Mouse (Mus musculus) midbrain, embryonic 14.5 days (tissue): ENCODE results near the gene Morc2b. TPM values are rescaled to one million over a fixed set of nuclear protein-coding genes. Genes with fewer than 3 reads are reported as not detected.

ENCODE experiments used
- ATAC-seq: fragments of 200-750 bp; cut with Nextera tagmentation; 2 replicates; pipeline ENCODE4 v1.8.0; 2017; ENCODE audit warnings: moderate number of reproducible peaks, moderate library complexity; ENCODE audit not compliant: low FRiP score, low TSS enrichment
- DNase-seq: peaks from one replicate; pipeline ENCODE4 v3.0.0-alpha.2; 2015
- H3K27ac ChIP-seq: fragments of 300-500 bp; sonication (generic); replicated peaks from 2 replicates; pipeline ENCODE4 v1.5.1; 2014; ENCODE audit warnings: mild to moderate bottlenecking, low read depth, low read length, moderate library complexity
- H3K27me3 ChIP-seq: fragments of 300-500 bp; sonication (generic); 2 replicates; pipeline ENCODE4 v1.6.1; 2014; ENCODE audit warnings: low read length, control low read depth, mixed read lengths; ENCODE audit not compliant: control insufficient read depth, insufficient read depth
- H3K36me3 ChIP-seq: fragments of 300-500 bp; sonication (generic); 2 replicates; pipeline ENCODE4 v1.6.1; 2014; ENCODE audit warnings: low read length, control low read depth; ENCODE audit not compliant: control insufficient read depth, insufficient read depth
- H3K4me1 ChIP-seq: fragments of 300-500 bp; sonication (generic); 2 replicates; pipeline ENCODE4 v1.6.1; 2014; ENCODE audit warnings: mild to moderate bottlenecking, antibody characterized with exemption, low read length, control low read depth; ENCODE audit not compliant: control insufficient read depth, insufficient read depth
- H3K4me2 ChIP-seq: fragments of 300-500 bp; sonication (generic); 2 replicates; pipeline ENCODE4 v1.6.1; 2014; ENCODE audit warnings: mild to moderate bottlenecking, low read length, moderate library complexity
- H3K4me3 ChIP-seq: fragments of 300-500 bp; sonication (generic); replicated peaks from 2 replicates; pipeline ENCODE4 v1.5.1; 2014; ENCODE audit warnings: low read depth, low read length
- H3K9ac ChIP-seq: fragments of 300-500 bp; sonication (generic); replicated peaks from 2 replicates; pipeline ENCODE4 v1.6.1; 2014; ENCODE audit warnings: mild to moderate bottlenecking, low read length, moderate library complexity
- H3K9me3 ChIP-seq: fragments of 300-500 bp; sonication (generic); 2 replicates; pipeline ENCODE4 v1.6.1; 2016; ENCODE audit warnings: low read length, control low read depth, mixed read lengths; ENCODE audit not compliant: control insufficient read depth
- WGBS: fragments of 180-500 bp; shearing (Covaris S2); extraction: QIAGEN DNeasy Blood & Tissue Kit; methylation state at CpG from one replicate; pipeline ENCODE4 v1.1.7; 2014; 5-methylcytosine and 5-hydroxymethylcytosine counted together
- polyA plus RNA-seq: library from polyadenylated mRNA; unstranded; fragments of >200 nt; fragmentation: Nextera tagmentation; extraction: Ambion mirVana; gene quantifications from 2 replicates; pipeline ENCODE4 v1.2.1, GENCODE M21; 2014

The Morc2b gene
- polyA plus RNA-seq, 1 experiment from 2014 or later = 0.08 TPM

- H3K4me2 ChIP-seq = no peak within 1 kb of the TSS
- H3K9me3 ChIP-seq = no peaks in the 10 kb centered on the region
- no peak within 1 kb of the TSS for H3K27ac ChIP-seq
- ATAC-seq (no peak), DNase-seq (no peak)
- no peaks in the 10 kb centered on the region for H3K36me3 ChIP-seq
- WGBS = 51% methylated on average over 1 of the region's 1 CpGs
- H3K9ac ChIP-seq = no peak within 1 kb of the TSS
- H3K27me3 ChIP-seq = no peaks in the 10 kb centered on the region
- H3K4me1 ChIP-seq = no peaks in the 10 kb centered on the region
- H3K4me3 ChIP-seq = no peak within 1 kb of the TSS
These were observed 71.5 kb downstream of the Morc2b start, which contains the start of gene 4921501E09Rik for GRCm38 (mm10) chr17:33067958-33068357. 4921501E09Rik (minus strand) TSS chr17:33068058.

Other genes starting within 250 kb of the Morc2b start
- gene Zfp870, start 248.0 kb downstream of the Morc2b start, polyA plus RNA-seq = 6.1 and 11.1 TPM in 2 replicates
- gene Cyp4f14, start 222.3 kb downstream of the Morc2b start, polyA plus RNA-seq = not detected in 2 replicates
- 4.7 and 6.6 TPM in 2 replicates for gene Cyp4f13, start 192.3 kb downstream of the Morc2b start, polyA plus RNA-seq
- 9.7 and 10.5 TPM in 2 replicates for gene Zfp472, start 173.9 kb downstream of the Morc2b start, polyA plus RNA-seq
- gene Zfp952, start 146.6 kb downstream of the Morc2b start, polyA plus RNA-seq = 20.2 and 24.2 TPM in 2 replicates
- 30.1 and 35.7 TPM in 2 replicates for gene Zfp763, start 106.3 kb downstream of the Morc2b start, polyA plus RNA-seq
- gene 4921501E09Rik, start 71.6 kb downstream of the Morc2b start, polyA plus RNA-seq = not detected in 2 replicates
- gene Zfp563, start 50.4 kb downstream of the Morc2b start, polyA plus RNA-seq = 27.7 and 30.2 TPM in 2 replicates
- not detected in 2 replicates for gene Olfr55, start 28.8 kb upstream of the Morc2b start, polyA plus RNA-seq
- gene Olfr239, start 51.6 kb upstream of the Morc2b start, polyA plus RNA-seq = 0.07 TPM in 1 of 2 replicates, not detected in the other
- not detected in 2 replicates for gene Olfr1564, start 82.0 kb upstream of the Morc2b start, polyA plus RNA-seq
- 30.4 and 33.8 TPM in 2 replicates for gene Zfp955a, start 115.5 kb upstream of the Morc2b start, polyA plus RNA-seq
- gene Olfr63, start 125.0 kb upstream of the Morc2b start, polyA plus RNA-seq = not detected in 2 replicates
- 18.9 and 19.1 TPM in 2 replicates for gene Zfp955b, start 149.9 kb upstream of the Morc2b start, polyA plus RNA-seq
- gene Zfp81, start 219.2 kb upstream of the Morc2b start, polyA plus RNA-seq = 25.2 and 32.5 TPM in 2 replicates